Mouse (Mus musculus) kidney, adult 2 months (tissue): ENCODE measurements at regions not wholly inside any gene's neighbourhood (a gene's known extent, or its start where the extent isn't known, plus 50 kb on each side); places are given as distances from the start of the nearest gene placed in this dataset.

ENCODE experiments used
- CTCF ChIP-seq: fragments of 200-500 bp; conservative IDR thresholded peaks from 2 replicates; pipeline ENCODE4 v1.5.1; 2011; ENCODE audit warnings: low read depth, mild to moderate bottlenecking, control low read depth, low read length, moderate library complexity, mixed read lengths; ENCODE audit not compliant: insufficient read depth, insufficient read length
- POLR2A ChIP-seq: fragments of 200-500 bp; IDR thresholded peaks from one replicate; pipeline ENCODE4 v1.6.1; 2011; ENCODE audit warnings: low read depth, low read length, control low read depth

GRCm38 (mm10) chr17:49157586-49157985 lies 225.4 kb downstream of the Lrfn2 start:
- TF ChIP-seq CTCF (no peak), POLR2A (no peak)
